Mouse (Mus musculus) kidney, embryonic 14.5 days (tissue): ENCODE data around the gene Myl7. TPM values are rescaled to one million over a fixed set of nuclear protein-coding genes. Genes with fewer than 3 reads are reported as not detected.
A peak's percentile ranks its signal among the peaks of the same experiment; 100 is the strongest.

Source experiments
- ATAC-seq: fragments of 200-750 bp; cut with Nextera tagmentation; 2 replicates; pipeline ENCODE4 v1.8.0; 2017; ENCODE audit warnings: moderate number of reproducible peaks, mild to moderate bottlenecking, moderate TSS enrichment, moderate library complexity; ENCODE audit not compliant: low FRiP score, low TSS enrichment
- H3K27ac ChIP-seq: fragments of 300-500 bp; sonication (generic); 2 replicates; pipeline ENCODE4 v1.5.1; 2014; ENCODE audit warnings: low read depth, mild to moderate bottlenecking, low read length, moderate library complexity, mixed read lengths
- H3K27me3 ChIP-seq: fragments of 300-500 bp; sonication (generic); 2 replicates; pipeline ENCODE4 v1.6.1; 2014; ENCODE audit warnings: mild to moderate bottlenecking, low read length; ENCODE audit not compliant: control insufficient read depth, insufficient read depth
- H3K36me3 ChIP-seq: fragments of 300-500 bp; sonication (generic); 2 replicates; pipeline ENCODE4 v1.6.1; 2014; ENCODE audit warnings: low read length, mixed read lengths; ENCODE audit not compliant: control insufficient read depth, insufficient read depth
- H3K4me1 ChIP-seq: fragments of 300-500 bp; sonication (generic); 2 replicates; pipeline ENCODE4 v1.6.1; 2014; ENCODE audit warnings: low read length, mixed read lengths; ENCODE audit not compliant: control insufficient read depth, insufficient read depth
- H3K4me2 ChIP-seq: fragments of 300-500 bp; sonication (generic); replicated peaks from 2 replicates; pipeline ENCODE4 v1.6.1; 2014; ENCODE audit warnings: low read depth, mild to moderate bottlenecking, low read length
- H3K4me3 ChIP-seq: fragments of 300-500 bp; sonication (generic); 2 replicates; pipeline ENCODE4 v1.5.1; 2014; ENCODE audit warnings: mild to moderate bottlenecking, low read length
- H3K9ac ChIP-seq: fragments of 300-500 bp; sonication (generic); 2 replicates; pipeline ENCODE4 v1.6.1; 2014; ENCODE audit warnings: low read depth, mild to moderate bottlenecking, low read length, moderate library complexity
- H3K9me3 ChIP-seq: fragments of 300-500 bp; sonication (generic); 2 replicates; pipeline ENCODE4 v1.6.1; 2016; ENCODE audit warnings: low read length; ENCODE audit not compliant: control insufficient read depth
- WGBS: fragments of 180-500 bp; shearing (Covaris S2); extraction: QIAGEN DNeasy Blood & Tissue Kit; methylation state at CpG from one replicate; pipeline ENCODE4 v1.1.7; 2014; 5-methylcytosine and 5-hydroxymethylcytosine counted together
- polyA plus RNA-seq: library from polyadenylated mRNA; unstranded; fragments of >200 nt; fragmentation: Nextera tagmentation; extraction: Ambion mirVana; gene quantifications from 2 replicates; pipeline ENCODE4 v1.2.1, GENCODE M21; 2014

The Myl7 gene
- polyA plus RNA-seq, 1 experiment from 2014 or later: 1.5 TPM

GRCm38 (mm10) chr11:5920323-5920960 lies 21.9 kb upstream of the Myl7 start:
- WGBS: 31% methylated on average over 17 of the region's 17 CpGs
- ATAC-seq: peak; percentile 28; the same call in 1 of the 2 replicates

GRCm38 (mm10) chr11:5919606-5920005 lies 21.0 kb upstream of the Myl7 start:
- 89% methylated on average over 4 of the region's 4 CpGs for WGBS
- no peak overlapping the region for H3K9ac ChIP-seq
- ATAC-seq: no peak

More at GRCm38 (mm10) chr11:5920323-5920960, 21.9 kb upstream of the Myl7 start:
- Histone ChIP-seq H3K4me2 (no peak overlapping the region; the same call in 1 of the 2 replicates), H3K4me3 (no peak overlapping the region), H3K27ac (no peak overlapping the region), H3K9me3 (no peaks in the 10 kb centered on the region), H3K36me3 (no peaks in the 10 kb centered on the region), H3K9ac (no peak overlapping the region), H3K27me3 (no peaks in the 10 kb centered on the region), H3K4me1 (no peaks in the 10 kb centered on the region)

GRCm38 (mm10) chr11:5918111-5918510 lies 19.5 kb upstream of the Myl7 start:
- Histone ChIP-seq H3K27me3 (no peaks in the 10 kb centered on the region), H3K9me3 (no peaks in the 10 kb centered on the region), H3K4me2 (no peak overlapping the region), H3K9ac (no peak overlapping the region), H3K4me3 (no peak overlapping the region), H3K27ac (no peak overlapping the region), H3K36me3 (no peaks in the 10 kb centered on the region), H3K4me1 (no peaks in the 10 kb centered on the region)
- WGBS: 77% methylated on average over 2 of the region's 2 CpGs
- ATAC-seq: no peak

More at GRCm38 (mm10) chr11:5919606-5920005, 21.0 kb upstream of the Myl7 start:
- no peaks in the 10 kb centered on the region for H3K27me3 ChIP-seq
- H3K36me3 ChIP-seq: no peaks in the 10 kb centered on the region
- H3K4me1 ChIP-seq: no peaks in the 10 kb centered on the region
- no peak overlapping the region for H3K4me2 ChIP-seq
- no peak overlapping the region for H3K27ac ChIP-seq
- H3K9me3 ChIP-seq: no peaks in the 10 kb centered on the region
- H3K4me3 ChIP-seq: no peak overlapping the region

- no peaks in the 10 kb centered on the region for H3K27me3 ChIP-seq
- no peak overlapping the region for H3K4me2 ChIP-seq
- WGBS: 67% methylated on average over 8 of the region's 8 CpGs
- H3K4me3 ChIP-seq: no peak overlapping the region
- no peaks in the 10 kb centered on the region for H3K9me3 ChIP-seq
- H3K9ac ChIP-seq: no peak overlapping the region
- no peak overlapping the region for H3K27ac ChIP-seq
- no peaks in the 10 kb centered on the region for H3K4me1 ChIP-seq
- no peaks in the 10 kb centered on the region for H3K36me3 ChIP-seq
- no peak for ATAC-seq
Measured at GRCm38 (mm10) chr11:5916178-5916548, 17.6 kb upstream of the Myl7 start.

GRCm38 (mm10) chr11:5915429-5916177 lies 17.0 kb upstream of the Myl7 start:
- Histone ChIP-seq H3K27ac (no peak overlapping the region), H3K36me3 (no peaks in the 10 kb centered on the region), H3K4me1 (no peaks in the 10 kb centered on the region), H3K27me3 (no peaks in the 10 kb centered on the region), H3K9me3 (no peaks in the 10 kb centered on the region), H3K4me2 (no peak overlapping the region), H3K9ac (no peak overlapping the region), H3K4me3 (no peak overlapping the region)
- 70% methylated on average over 5 of the region's 5 CpGs for WGBS
- no peak for ATAC-seq

- Histone ChIP-seq H3K27me3 (no peaks in the 10 kb centered on the region), H3K9me3 (no peaks in the 10 kb centered on the region), H3K4me2 (no peak overlapping the region), H3K4me1 (no peaks in the 10 kb centered on the region), H3K9ac (no peak overlapping the region), H3K36me3 (no peaks in the 10 kb centered on the region), H3K27ac (no peak overlapping the region), H3K4me3 (no peak overlapping the region)
- 57% methylated on average over 5 of the region's 5 CpGs for WGBS
- ATAC-seq: no peak
Measured at GRCm38 (mm10) chr11:5914940-5915339, 16.4 kb upstream of the Myl7 start.

GRCm38 (mm10) chr11:5913936-5914335 lies 15.4 kb upstream of the Myl7 start:
- Histone ChIP-seq H3K4me2 (no peak overlapping the region), H3K9ac (no peak overlapping the region), H3K27ac (no peak overlapping the region), H3K36me3 (no peaks in the 10 kb centered on the region), H3K27me3 (no peaks in the 10 kb centered on the region), H3K4me1 (no peaks in the 10 kb centered on the region), H3K9me3 (no peaks in the 10 kb centered on the region), H3K4me3 (no peak overlapping the region)
- ATAC-seq: no peak
- WGBS: 80% methylated on average over 4 of the region's 4 CpGs

- Histone ChIP-seq H3K27me3 (no peaks in the 10 kb centered on the region), H3K4me2 (no peak overlapping the region), H3K4me1 (no peaks in the 10 kb centered on the region), H3K4me3 (no peak overlapping the region), H3K36me3 (no peaks in the 10 kb centered on the region), H3K9me3 (no peaks in the 10 kb centered on the region), H3K9ac (no peak overlapping the region), H3K27ac (no peak overlapping the region)
- WGBS: 71% methylated on average over 8 of the region's 8 CpGs
- no peak for ATAC-seq
Measured at GRCm38 (mm10) chr11:5913256-5913655, 14.7 kb upstream of the Myl7 start.

GRCm38 (mm10) chr11:5912635-5913034 lies 14.1 kb upstream of the Myl7 start:
- no peaks in the 10 kb centered on the region for H3K4me1 ChIP-seq
- peak; percentile 67; the same call in 1 of the 2 replicates for ATAC-seq
- no peak overlapping the region for H3K4me3 ChIP-seq
- 25% methylated on average over 5 of the region's 5 CpGs for WGBS
- no peaks in the 10 kb centered on the region for H3K9me3 ChIP-seq
- no peaks in the 10 kb centered on the region for H3K27me3 ChIP-seq
- no peak overlapping the region for H3K9ac ChIP-seq
- no peaks in the 10 kb centered on the region for H3K36me3 ChIP-seq
- H3K4me2 ChIP-seq: no peak overlapping the region
- H3K27ac ChIP-seq: no peak overlapping the region
